Mouse (Mus musculus): ENCODE data around the gene Gabbr2.
"Not testable (repeated sequence)": the region's sequence is repeated elsewhere in the genome, so short reads cannot be mapped to it uniquely, and the experiment has no call there.

Gene Gabbr2

GRCm38 (mm10) chr4:46658946-46659345 lies 332.7 kb downstream of the Gabbr2 start:
- DNase-seq (ENCODE audit: low read depth, low spot score) = no peak

GRCm38 (mm10) chr4:46657116-46657515 lies 334.6 kb downstream of the Gabbr2 start:
- no peak for DNase-seq (ENCODE audit: low read depth, low spot score)

- no peak for DNase-seq (ENCODE audit: low read depth, low spot score)
These were observed 335.7 kb downstream of the Gabbr2 start for GRCm38 (mm10) chr4:46655956-46656355.

GRCm38 (mm10) chr4:46655298-46655697 lies 336.4 kb downstream of the Gabbr2 start:
- no peak for DNase-seq (ENCODE audit: low read depth, low spot score)

- DNase-seq (ENCODE audit: low read depth, low spot score) = peak; percentile 83
These were observed 341.5 kb downstream of the Gabbr2 start, which contains the start of gene Tbc1d2 for GRCm38 (mm10) chr4:46650086-46650753. Gene Tbc1d2, minus strand, starts transcription at chr4:46650209.

DNA sequence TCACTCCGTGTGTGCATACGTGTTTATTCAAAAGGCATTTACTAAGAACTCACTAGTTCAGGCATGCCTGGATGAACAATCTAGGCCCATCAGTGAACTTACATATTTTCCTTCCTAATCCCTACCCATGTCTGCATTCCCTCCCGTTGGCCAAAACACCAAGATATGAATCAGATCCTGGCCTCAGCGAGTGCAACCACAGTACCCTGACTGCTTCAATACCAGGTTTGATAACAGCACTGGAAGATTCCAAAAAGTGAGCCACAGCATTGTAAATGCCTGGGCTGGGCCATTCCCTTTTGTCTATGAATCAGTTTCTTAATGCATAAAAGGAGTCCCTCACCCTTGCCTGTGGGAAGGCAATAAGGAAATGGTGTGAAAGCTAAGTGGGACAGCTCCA lies 342.5 kb downstream of the Gabbr2 start:
- no peak for DNase-seq (ENCODE audit: low read depth, low spot score)

DNA sequence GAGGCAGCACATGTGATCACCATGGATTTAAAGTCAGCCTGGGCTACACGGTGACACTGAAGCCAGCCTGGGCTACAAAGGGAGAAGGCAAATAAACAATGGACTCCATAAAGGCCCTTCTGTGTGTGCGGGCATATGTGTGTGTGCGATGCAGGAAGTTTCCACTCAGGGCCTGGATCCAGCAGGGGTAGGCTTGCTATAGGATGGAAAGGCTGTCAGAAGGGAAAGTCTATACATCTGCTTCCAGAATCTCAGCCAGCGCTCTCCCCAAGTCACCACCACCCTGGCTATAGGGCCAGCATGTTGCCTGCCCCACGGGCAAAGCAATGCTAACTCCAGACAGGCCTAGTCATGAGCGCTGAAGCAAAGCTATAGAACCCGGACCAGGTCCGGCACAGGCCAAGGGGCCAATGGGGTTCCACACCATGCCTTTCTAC lies 348.0 kb downstream of the Gabbr2 start:
- DNase-seq (ENCODE audit: low read depth, low spot score) = no peak

DNA sequence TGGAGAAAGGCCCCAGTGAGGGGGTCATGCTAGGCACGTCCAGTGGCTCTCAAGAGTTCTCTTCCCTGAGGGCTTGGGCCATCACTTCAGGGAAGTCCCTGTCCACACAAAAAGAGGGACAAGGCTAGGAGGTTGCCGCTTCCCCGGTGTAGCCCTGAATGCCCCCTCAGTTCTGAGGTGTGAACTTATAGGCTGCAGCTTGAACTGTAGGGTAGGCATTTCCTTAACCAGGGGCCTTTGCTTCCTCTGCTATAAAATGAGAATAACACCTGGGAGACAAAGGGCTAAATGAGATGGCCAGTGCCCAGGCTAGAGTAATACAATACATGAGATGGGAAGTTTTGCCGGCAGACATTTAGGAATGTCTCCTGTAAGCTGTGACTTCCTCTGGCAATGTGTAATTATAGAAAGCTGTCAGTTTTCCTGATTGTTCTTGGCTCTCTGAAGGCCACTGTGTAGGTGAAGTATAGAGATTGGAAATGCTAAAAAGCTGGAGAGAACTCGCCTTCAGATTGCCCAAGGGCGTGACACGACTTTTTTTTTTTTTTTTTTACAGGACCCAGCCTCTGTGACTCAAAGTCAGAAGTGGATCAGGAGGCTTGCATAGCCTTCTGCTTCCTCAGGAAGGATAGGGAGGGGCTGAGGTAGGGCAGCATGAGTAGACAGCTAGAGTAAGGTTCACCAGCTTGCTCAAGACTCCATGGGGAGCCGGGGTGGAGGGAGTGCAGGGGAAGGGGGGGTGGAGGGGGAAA lies 348.6 kb downstream of the Gabbr2 start:
- no peak for DNase-seq (ENCODE audit: low read depth, low spot score)

DNA sequence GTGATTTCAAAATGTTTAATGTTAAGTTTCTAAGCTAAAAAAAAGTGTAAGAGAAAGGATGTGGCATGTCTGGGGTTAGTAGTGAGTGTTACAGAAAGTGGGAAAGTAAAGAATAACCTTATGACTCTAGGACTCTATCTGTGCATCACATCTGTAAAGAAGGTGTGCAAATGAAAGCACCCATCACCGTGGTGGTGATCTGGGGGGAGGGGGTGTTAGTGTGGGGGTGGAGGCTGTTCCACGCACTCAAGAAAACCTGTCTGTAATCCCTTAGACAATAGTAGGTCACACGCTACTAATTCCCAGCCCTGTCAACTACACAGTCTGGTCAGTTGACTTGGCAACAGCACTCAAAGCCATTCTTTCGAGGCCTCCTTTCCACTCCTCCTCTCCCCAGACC lies 350.4 kb downstream of the Gabbr2 start:
- no peak for DNase-seq (ENCODE audit: low read depth, low spot score)

- DNase-seq (ENCODE audit: low read depth, low spot score) = no peak
These were observed 351.8 kb downstream of the Gabbr2 start for GRCm38 (mm10) chr4:46639866-46640265.

GRCm38 (mm10) chr4:46637250-46637649 lies 354.4 kb downstream of the Gabbr2 start:
- not testable (repeated sequence) for DNase-seq (ENCODE audit: low read depth, low spot score)

- no peak for DNase-seq (ENCODE audit: low read depth, low spot score)
These were observed 355.8 kb downstream of the Gabbr2 start for GRCm38 (mm10) chr4:46635702-46636430.

DNA sequence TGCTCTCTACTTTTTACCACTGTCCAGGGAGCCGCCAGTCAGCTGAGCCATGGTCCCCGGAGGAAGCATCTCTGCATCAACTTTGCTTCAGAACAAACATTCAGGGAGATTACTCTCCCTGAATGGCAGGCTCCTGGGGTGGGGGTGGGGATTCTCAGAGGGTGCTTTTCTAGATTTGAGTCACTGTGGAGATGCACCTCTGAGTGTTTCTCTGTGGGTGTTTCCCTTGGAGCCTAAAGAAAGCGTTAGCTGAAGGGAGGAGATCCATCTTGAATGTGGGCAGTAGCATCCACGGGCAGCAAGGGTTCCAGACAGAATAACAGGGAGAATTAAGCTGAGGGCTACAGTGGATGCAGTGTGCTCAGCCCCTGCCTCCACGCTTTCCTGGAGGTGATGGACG lies 356.8 kb downstream of the Gabbr2 start:
- no peak for DNase-seq (ENCODE audit: low read depth, low spot score)

- not testable (repeated sequence) for DNase-seq (ENCODE audit: low read depth, low spot score)
These were observed 358.1 kb downstream of the Gabbr2 start for GRCm38 (mm10) chr4:46633565-46633964.

- no peak for DNase-seq (ENCODE audit: low read depth, low spot score)
These were observed 359.2 kb downstream of the Gabbr2 start for GRCm38 (mm10) chr4:46632465-46632864.

- DNase-seq (ENCODE audit: low read depth, low spot score) = no peak
These were observed 361.3 kb downstream of the Gabbr2 start for GRCm38 (mm10) chr4:46630390-46630789.

- no peak for DNase-seq (ENCODE audit: low read depth, low spot score)
These were observed 362.8 kb downstream of the Gabbr2 start for GRCm38 (mm10) chr4:46628873-46629272.

GRCm38 (mm10) chr4:46628081-46628480 lies 363.6 kb downstream of the Gabbr2 start:
- DNase-seq (ENCODE audit: low read depth, low spot score) = no peak

- no peak for DNase-seq (ENCODE audit: low read depth, low spot score)
These were observed 366.6 kb downstream of the Gabbr2 start for GRCm38 (mm10) chr4:46625101-46625500.

- DNase-seq (ENCODE audit: low read depth, low spot score) = no peak
These were observed 368.7 kb downstream of the Gabbr2 start for GRCm38 (mm10) chr4:46623007-46623406.

DNA sequence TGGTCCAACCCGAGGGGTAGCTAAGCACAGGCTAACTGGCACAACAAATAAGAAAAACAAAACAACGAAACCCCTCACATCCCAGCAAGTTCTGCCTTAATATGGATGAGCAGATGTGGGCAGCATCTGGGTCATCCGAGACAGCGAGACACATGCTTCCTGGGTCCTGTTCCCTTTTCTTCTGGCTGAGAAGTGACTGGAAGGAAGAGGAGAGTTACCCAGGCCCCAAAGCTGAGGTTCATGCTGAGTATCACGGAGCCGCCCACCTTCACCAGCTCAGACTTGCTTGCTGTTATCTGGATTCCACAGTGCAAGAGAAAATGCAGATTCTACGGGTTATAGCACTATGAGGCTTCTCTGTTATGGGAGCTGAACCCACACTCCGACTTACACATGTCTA lies 370.7 kb downstream of the Gabbr2 start:
- DNase-seq (ENCODE audit: low read depth, low spot score) = no peak

DNA sequence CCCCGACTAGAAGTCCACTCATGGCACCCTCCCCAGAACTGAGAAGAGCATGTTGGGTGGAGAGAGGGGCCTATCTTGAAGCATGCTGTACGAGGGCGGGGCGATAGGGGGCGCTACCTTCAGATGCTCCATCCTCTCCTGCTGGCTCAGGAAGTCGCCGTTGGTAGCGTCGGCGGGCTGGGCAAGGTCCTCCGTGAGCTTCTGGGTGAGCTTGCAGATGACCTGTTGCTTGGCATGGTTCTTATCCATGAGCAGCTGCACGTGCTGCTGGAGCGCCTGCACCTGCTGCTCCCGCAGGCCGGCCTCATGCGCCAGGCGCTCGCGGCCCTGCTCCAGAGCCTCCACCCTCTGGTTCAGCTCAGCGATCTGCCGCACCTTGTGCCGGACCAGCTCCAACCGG lies 371.3 kb downstream of the Gabbr2 start:
- no peak for DNase-seq (ENCODE audit: low read depth, low spot score)

Data from retina, postnatal 7 days (tissue).